Mouse (Mus musculus) thymus, adult 2 months (tissue): Measurements from ENCODE around the gene Grb7. TPM values are rescaled to one million over a fixed set of nuclear protein-coding genes. Genes with fewer than 3 reads are reported as not detected.

Experiments
- DNase-seq: peaks from one replicate; pipeline ENCODE4 v3.0.0; 2021
- H3K27ac ChIP-seq: fragments of 200-500 bp; 2 replicates; pipeline ENCODE4 v1.5.1; 2012; ENCODE audit warnings: low read length, control low read depth; ENCODE audit not compliant: control insufficient read depth, insufficient read depth
- H3K27me3 ChIP-seq: fragments of 200-500 bp; 2 replicates; pipeline ENCODE4 v1.6.1; 2012; ENCODE audit warnings: mild to moderate bottlenecking, low read length, moderate library complexity, mixed read lengths; ENCODE audit not compliant: control insufficient read depth, insufficient read depth
- H3K36me3 ChIP-seq: fragments of 200-500 bp; 2 replicates; pipeline ENCODE4 v1.6.1; 2012; ENCODE audit warnings: mild to moderate bottlenecking, low read length, moderate library complexity; ENCODE audit not compliant: control insufficient read depth, insufficient read depth
- H3K4me1 ChIP-seq: fragments of 200-500 bp; replicated peaks from 2 replicates; pipeline ENCODE4 v1.6.1; 2012; ENCODE audit warnings: low read length; ENCODE audit not compliant: control insufficient read depth, insufficient read depth
- H3K4me3 ChIP-seq: fragments of 200-500 bp; 2 replicates; pipeline ENCODE4 v1.5.1; 2012; ENCODE audit warnings: mild to moderate bottlenecking, low read length, control low read depth, moderate library complexity; ENCODE audit not compliant: control insufficient read depth, insufficient read depth
- CTCF ChIP-seq: fragments of 200-500 bp; IDR thresholded peaks from 2 replicates; pipeline ENCODE4 v1.5.1; 2012; ENCODE audit warnings: mild to moderate bottlenecking, control low read depth, low read length, moderate library complexity, borderline replicate concordance; ENCODE audit not compliant: control insufficient read depth, poor library complexity, insufficient read depth; ENCODE audit errors: extremely low read depth
- POLR2A ChIP-seq: fragments of 200-500 bp; IDR thresholded peaks from 2 replicates; pipeline ENCODE4 v1.6.1; 2012; ENCODE audit warnings: mild to moderate bottlenecking, low read length, control low read depth, moderate library complexity; ENCODE audit not compliant: control insufficient read depth, poor library complexity, insufficient read depth; ENCODE audit errors: extremely low read depth
- WGBS: fragments of 180-500 bp; shearing (Covaris S2); methylation state at CpG from one replicate; pipeline ENCODE4 v1.1.7; 2018; 5-methylcytosine and 5-hydroxymethylcytosine counted together
- polyA plus RNA-seq: library from polyadenylated mRNA; depleted of rRNA; stranded (reverse); fragments of >200 nt; gene quantifications from 2 replicates; pipeline ENCODE4 v1.2.3, GENCODE M21; 2012

The Grb7 gene
- polyA plus RNA-seq, 1 experiment = 6.8 TPM

DNA sequence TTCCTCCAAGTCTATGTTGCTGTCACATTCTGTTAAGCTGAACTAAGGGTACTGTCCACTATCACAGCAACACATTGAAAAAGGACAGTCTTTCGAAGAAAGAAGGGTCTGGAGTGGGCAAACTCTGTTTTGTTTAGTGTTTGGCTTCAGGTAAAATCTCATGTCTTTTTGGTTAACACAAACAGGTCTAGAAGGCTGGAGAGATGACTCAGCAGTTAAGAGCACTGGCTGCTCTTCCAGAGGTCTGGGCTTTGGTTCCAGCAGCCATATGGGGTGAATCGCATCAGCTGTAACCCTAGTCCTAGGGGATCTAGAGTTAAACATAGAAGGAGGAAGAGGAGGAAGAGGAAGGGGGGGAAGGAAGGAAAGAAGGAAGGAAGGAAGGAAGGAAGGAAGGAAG, 39.6 kb downstream of the Grb7 start:
- DNase-seq = no peak
- peaks cover 32% of the 10 kb centered on the region for H3K4me1 ChIP-seq
- H3K27me3 ChIP-seq = no peaks in the 10 kb centered on the region
- H3K4me3 ChIP-seq = no peak overlapping the region
- TF ChIP-seq POLR2A (no peak), CTCF (no peak)
- peaks cover 60% of the 10 kb centered on the region for H3K36me3 ChIP-seq
- H3K27ac ChIP-seq = no peak overlapping the region
- 96% methylated on average over 2 of the region's 2 CpGs for WGBS

- Histone ChIP-seq H3K36me3 (peaks cover 54% of the 10 kb centered on the region), H3K4me3 (no peak overlapping the region), H3K27me3 (no peaks in the 10 kb centered on the region), H3K27ac (peak overlapping the region; percentile 75), H3K4me1 (peaks cover 36% of the 10 kb centered on the region)
- 8% methylated on average over 5 of the region's 5 CpGs for WGBS
- TF ChIP-seq POLR2A (no peak), CTCF (no peak)
- DNase-seq = no peak
These were observed 41.4 kb downstream of the Grb7 start for GRCm38 (mm10) chr11:98487526-98488040.

GRCm38 (mm10) chr11:98488540-98489234, 42.5 kb downstream of the Grb7 start:
- TF ChIP-seq POLR2A = no peak
- no peak for TF ChIP-seq CTCF
- Histone ChIP-seq H3K27ac (no peak overlapping the region), H3K4me3 (no peak overlapping the region), H3K4me1 (peaks cover 45% of the 10 kb centered on the region), H3K27me3 (no peaks in the 10 kb centered on the region), H3K36me3 (peaks cover 48% of the 10 kb centered on the region)
- no peak for DNase-seq
- WGBS = 92% methylated on average over 20 of the region's 20 CpGs

DNA sequence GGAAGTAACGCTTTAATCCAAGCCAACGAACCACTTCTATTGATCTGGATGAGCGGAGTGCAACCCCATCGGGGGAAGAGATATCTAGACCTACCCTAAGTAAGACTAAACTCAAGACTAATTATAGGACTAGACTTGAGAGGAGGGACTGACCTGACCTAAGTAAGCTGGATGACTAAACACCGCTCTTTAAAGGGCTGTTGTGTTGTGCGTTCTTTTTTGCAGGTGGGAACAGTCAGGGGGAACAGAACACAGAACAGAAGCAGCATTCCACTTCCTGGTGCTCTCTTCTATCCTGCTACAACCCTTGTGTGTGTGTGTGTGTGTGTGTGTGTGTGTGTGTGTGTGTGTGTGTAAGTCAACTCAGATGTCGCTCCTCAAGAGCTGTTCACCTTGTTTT, 45.4 kb downstream of the Grb7 start:
- Histone ChIP-seq H3K27ac (peak overlapping the region; percentile 82), H3K27me3 (no peaks in the 10 kb centered on the region), H3K4me3 (no peak overlapping the region), H3K36me3 (peaks cover 23% of the 10 kb centered on the region), H3K4me1 (peaks cover 58% of the 10 kb centered on the region)
- TF ChIP-seq CTCF (no peak), POLR2A (no peak)
- no peak for DNase-seq
- 67% methylated on average over 7 of the region's 7 CpGs for WGBS

DNA sequence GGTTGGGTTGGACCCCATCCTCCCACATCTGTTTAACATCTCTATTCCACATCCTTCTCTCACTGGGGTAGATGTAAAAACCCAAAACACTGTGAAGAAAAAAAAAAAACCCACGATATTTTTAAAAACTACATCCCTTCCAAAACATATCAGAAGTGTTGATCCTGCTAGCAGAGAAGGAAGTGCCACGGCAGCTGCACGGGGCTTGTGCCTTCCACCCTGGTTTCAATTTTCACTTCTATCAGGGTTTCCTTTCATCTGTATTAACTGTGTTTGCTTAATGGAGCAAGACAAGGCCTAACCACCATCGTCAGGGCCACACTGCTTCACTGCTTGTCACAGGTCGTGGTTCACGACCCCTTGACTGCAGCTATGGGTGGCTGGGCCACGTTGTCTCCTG, 46.8 kb downstream of the Grb7 start:
- Histone ChIP-seq H3K36me3 (peaks cover 22% of the 10 kb centered on the region), H3K27ac (peak overlapping the region; percentile 94), H3K27me3 (no peaks in the 10 kb centered on the region), H3K4me3 (peak overlapping the region; percentile 6; the same call in 1 of the 2 replicates), H3K4me1 (peaks cover 65% of the 10 kb centered on the region)
- peak; percentile 40 for DNase-seq
- no peak for TF ChIP-seq CTCF
- no peak for TF ChIP-seq POLR2A
- 6% methylated on average over 7 of the region's 7 CpGs for WGBS

DNA sequence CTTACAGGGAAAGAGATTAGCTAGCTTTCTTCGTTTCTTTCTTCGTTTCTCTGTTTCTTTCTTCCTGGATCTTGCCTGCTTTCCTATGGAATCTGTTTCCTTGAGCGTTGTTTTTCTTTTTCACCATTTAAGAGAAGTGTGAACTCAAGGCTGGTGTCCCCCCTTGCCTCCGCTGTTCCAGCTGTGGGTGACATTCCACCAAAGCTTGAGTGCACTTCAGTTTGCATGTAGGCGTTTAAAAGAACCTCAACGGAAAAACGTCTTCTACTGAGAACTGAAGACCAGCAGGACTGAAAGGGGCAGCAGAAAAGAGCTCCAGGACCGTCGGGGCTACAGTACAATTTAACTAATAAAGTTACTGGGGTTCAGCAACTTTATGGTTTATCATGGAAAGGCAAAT, 47.2 kb downstream of the Grb7 start:
- no peak for TF ChIP-seq POLR2A
- no peak for TF ChIP-seq CTCF
- Histone ChIP-seq H3K27ac (peak overlapping the region; percentile 94), H3K27me3 (no peaks in the 10 kb centered on the region), H3K4me1 (peaks cover 63% of the 10 kb centered on the region), H3K36me3 (peaks cover 21% of the 10 kb centered on the region), H3K4me3 (no peak overlapping the region)
- DNase-seq = no peak
- 50% methylated on average over 9 of the region's 9 CpGs for WGBS
